Mouse (Mus musculus): ENCODE results near the gene Gm20696.

- TF ChIP-seq CTCF (IDR thresholded peaks at IDR 0.05; ENCODE audit: low read depth) (no peak), EP300 (optimal IDR thresholded peaks at IDR 0.05) (no peak)
Measured at GRCm38 (mm10) chr6:99272174-99272573, 394.4 kb downstream of the Gm20696 start.
